8 mouse cellular contexts compared by ENCODE assay signal in genomic region chr4:115839956-115840355, GRCm38 (mm10). TPM values are rescaled to one million over a fixed set of nuclear protein-coding genes. Genes with fewer than 3 reads are reported as not detected.
DNase-seq lines count a peak whose midpoint lies in the region; ATAC-seq lines count a peak whose summit lies in the region.

No protein-coding gene starts in this region.

- DNase-seq in heart, postnatal 14 days: no peak
- DNase-seq in midbrain, embryonic 10.5 days (ENCODE audit: low spot score): no peak
- DNase-seq in thymus, postnatal 14 days: no peak
- DNase-seq in right cerebral cortex, adult 2 months (ENCODE audit: low spot score in 2 of 2): no peak
- DNase-seq in urinary bladder, postnatal 14 days (ENCODE audit: low spot score): no peak

- no peaks in the 10 kb centered on the region for H3K9me3 ChIP-seq in heart, embryonic 14.5 days (ENCODE audit: control insufficient read depth, low read length)
- no peaks in the 10 kb centered on the region for H3K9me3 ChIP-seq in embryonic facial prominence, embryonic 13.5 days
- no peaks in the 10 kb centered on the region for H3K9me3 ChIP-seq in kidney, embryonic 14.5 days (ENCODE audit: control insufficient read depth, low read length)
- H3K9me3 ChIP-seq in midbrain, embryonic 10.5 days (replicated peaks): no peaks in the 10 kb centered on the region

- intact Hi-C loops in heart, postnatal 14 days (cut with DNase I): loop anchor here (5.0 kb wide), 1 partner anchor 103 kb away; the partner anchor contains the start of gene Efcab14

- no peak for ATAC-seq in heart, embryonic 14.5 days (ENCODE audit: insufficient number of reproducible peaks, insufficient read depth, low FRiP score, low read depth)
- ATAC-seq in embryonic facial prominence, embryonic 13.5 days (ENCODE audit: insufficient number of reproducible peaks, insufficient read depth, low FRiP score, low TSS enrichment, low read depth): no peak
- no peak for ATAC-seq in kidney, embryonic 14.5 days (ENCODE audit: low FRiP score, low TSS enrichment)

- H3K27ac ChIP-seq in heart, embryonic 14.5 days (replicated peaks in 1 of 2; ENCODE audit: control insufficient read depth in 1 of 2, insufficient read depth in 1 of 2, low read depth in 2 of 2, low read length in 2 of 2): no peak overlapping the region
- no peak overlapping the region for H3K27ac ChIP-seq in embryonic facial prominence, embryonic 13.5 days
- H3K27ac ChIP-seq in kidney, embryonic 14.5 days (ENCODE audit: low read depth, low read length): no peak overlapping the region
- H3K27ac ChIP-seq in midbrain, embryonic 10.5 days (replicated peaks): no peak overlapping the region

- no peak overlapping the region for H3K9ac ChIP-seq in heart, embryonic 14.5 days (ENCODE audit: low read length)
- H3K9ac ChIP-seq in embryonic facial prominence, embryonic 13.5 days: no peak overlapping the region
- no peak overlapping the region for H3K9ac ChIP-seq in kidney, embryonic 14.5 days (ENCODE audit: low read depth, low read length)

- WGBS in heart, embryonic 14.5 days: 52% methylated on average over 4 of the region's 4 CpGs
- 41% methylated on average over 4 of the region's 4 CpGs for WGBS in embryonic facial prominence, embryonic 13.5 days
- 48% methylated on average over 4 of the region's 4 CpGs for WGBS in kidney, embryonic 14.5 days
- WGBS in midbrain, embryonic 10.5 days: 68% methylated on average over 4 of the region's 4 CpGs

- H3K27me3 ChIP-seq in heart, embryonic 14.5 days (ENCODE audit: control insufficient read depth, insufficient read depth, low read length): no peaks in the 10 kb centered on the region
- H3K27me3 ChIP-seq in embryonic facial prominence, embryonic 13.5 days: 0 out of 2 replicates have a peak, but pooled peaks cover 3% of the 10 kb centered on the region
- H3K27me3 ChIP-seq in kidney, embryonic 14.5 days (ENCODE audit: control insufficient read depth, insufficient read depth, low read length): no peaks in the 10 kb centered on the region
- no peaks in the 10 kb centered on the region for H3K27me3 ChIP-seq in midbrain, embryonic 10.5 days (ENCODE audit: low read depth, poor library complexity, severe bottlenecking)

- H3K36me3 ChIP-seq in heart, embryonic 14.5 days (ENCODE audit: control insufficient read depth, insufficient read depth, low read length): peaks cover 9% of the 10 kb centered on the region
- H3K36me3 ChIP-seq in embryonic facial prominence, embryonic 13.5 days: peaks cover 7% of the 10 kb centered on the region
- H3K36me3 ChIP-seq in kidney, embryonic 14.5 days (ENCODE audit: control insufficient read depth, insufficient read depth, low read length): no peaks in the 10 kb centered on the region
- peaks cover 10% of the 10 kb centered on the region; the same call in 1 of the 2 replicates for H3K36me3 ChIP-seq in midbrain, embryonic 10.5 days

- peak overlapping the region in 1 of 2 experiments; percentile 71; a peak in 2 of 4 replicates for H3K4me3 ChIP-seq in heart, embryonic 14.5 days (ENCODE audit: control insufficient read depth in 1 of 2, insufficient read depth in 1 of 2, low read depth in 1 of 2, low read length in 2 of 2)
- peak overlapping the region; percentile 71 for H3K4me3 ChIP-seq in embryonic facial prominence, embryonic 13.5 days
- H3K4me3 ChIP-seq in kidney, embryonic 14.5 days (ENCODE audit: low read length): peak overlapping the region; percentile 72; the same call in 1 of the 2 replicates
- H3K4me3 ChIP-seq in midbrain, embryonic 10.5 days: peak overlapping the region; percentile 68

- peaks cover 0 to 6% of the 10 kb centered on the region in 2 experiments; a peak in 3 of 4 replicates for H3K4me1 ChIP-seq in heart, embryonic 14.5 days (ENCODE audit: control insufficient read depth in 2 of 2, insufficient read depth in 2 of 2, low read length in 2 of 2)
- peaks cover 16% of the 10 kb centered on the region for H3K4me1 ChIP-seq in embryonic facial prominence, embryonic 13.5 days
- H3K4me1 ChIP-seq in kidney, embryonic 14.5 days (ENCODE audit: control insufficient read depth, insufficient read depth, low read length): peaks cover 8% of the 10 kb centered on the region
- peaks cover 27% of the 10 kb centered on the region for H3K4me1 ChIP-seq in midbrain, embryonic 10.5 days

- peak overlapping the region; percentile 77 for H3K4me2 ChIP-seq in heart, embryonic 14.5 days (ENCODE audit: low read length)
- H3K4me2 ChIP-seq in embryonic facial prominence, embryonic 13.5 days: peak overlapping the region; percentile 72
- H3K4me2 ChIP-seq in kidney, embryonic 14.5 days (replicated peaks; ENCODE audit: low read depth, low read length): peak overlapping the region; percentile 74

RNA-seq across cellular contexts. Expression of gene Mknk1, which starts 1.0 kb away (rescaled TPM):
- polyA plus RNA-seq in heart, embryonic 14.5 days (2014; fragmentation: Nextera tagmentation; extraction: Ambion mirVana): 16.2 and 16.7 TPM in 2 replicates
- 10 to 100 TPM; 27.8 to 28.1 TPM for total RNA-seq in heart, postnatal 14 days (2021)
- 25.9 and 32.2 TPM in 2 replicates for polyA plus RNA-seq in embryonic facial prominence, embryonic 13.5 days (2015; fragmentation: Nextera tagmentation; extraction: Ambion mirVana)
- 17.6 and 19.6 TPM in 2 replicates for polyA plus RNA-seq in kidney, embryonic 14.5 days (2014; fragmentation: Nextera tagmentation; extraction: Ambion mirVana)
- polyA plus RNA-seq in midbrain, embryonic 10.5 days (2016; fragmentation: Nextera tagmentation; extraction: Ambion mirVana): 29.7 and 31.2 TPM in 2 replicates

RNA-seq across cellular contexts. Expression of gene Mob3c, which starts 12.1 kb away (rescaled TPM):
- 6.8 and 8.0 TPM in 2 replicates for polyA plus RNA-seq in heart, embryonic 14.5 days (2014; fragmentation: Nextera tagmentation; extraction: Ambion mirVana)
- 1 to 10 TPM; 6.4 to 7.1 TPM for total RNA-seq in heart, postnatal 14 days (2021)
- polyA plus RNA-seq in embryonic facial prominence, embryonic 13.5 days (2015; fragmentation: Nextera tagmentation; extraction: Ambion mirVana): 8.7 and 9.8 TPM in 2 replicates
- polyA plus RNA-seq in kidney, embryonic 14.5 days (2014; fragmentation: Nextera tagmentation; extraction: Ambion mirVana): 9.4 and 9.9 TPM in 2 replicates
- 4.4 and 6.7 TPM in 2 replicates for polyA plus RNA-seq in midbrain, embryonic 10.5 days (2016; fragmentation: Nextera tagmentation; extraction: Ambion mirVana)

RNA-seq across cellular contexts. Expression of gene Kncn, which starts 44.2 kb away (rescaled TPM):
- polyA plus RNA-seq in heart, embryonic 14.5 days (2014; fragmentation: Nextera tagmentation; extraction: Ambion mirVana): not detected in 2 replicates
- total RNA-seq in heart, postnatal 14 days (2021): not detected
- not detected in 2 replicates for polyA plus RNA-seq in embryonic facial prominence, embryonic 13.5 days (2015; fragmentation: Nextera tagmentation; extraction: Ambion mirVana)
- polyA plus RNA-seq in kidney, embryonic 14.5 days (2014; fragmentation: Nextera tagmentation; extraction: Ambion mirVana): not detected in 2 replicates
- 0.07 TPM in 1 of 2 replicates, not detected in the other for polyA plus RNA-seq in midbrain, embryonic 10.5 days (2016; fragmentation: Nextera tagmentation; extraction: Ambion mirVana)

RNA-seq across cellular contexts. Expression of gene 6430628N08Rik, which starts 50.5 kb away (rescaled TPM):
- not detected in 2 replicates for polyA plus RNA-seq in heart, embryonic 14.5 days (2014; fragmentation: Nextera tagmentation; extraction: Ambion mirVana)
- total RNA-seq in heart, postnatal 14 days (2021): not detected
- polyA plus RNA-seq in embryonic facial prominence, embryonic 13.5 days (2015; fragmentation: Nextera tagmentation; extraction: Ambion mirVana): not detected in 2 replicates
- not detected in 2 replicates for polyA plus RNA-seq in kidney, embryonic 14.5 days (2014; fragmentation: Nextera tagmentation; extraction: Ambion mirVana)
- 0.21 and 0.30 TPM in 2 replicates for polyA plus RNA-seq in midbrain, embryonic 10.5 days (2016; fragmentation: Nextera tagmentation; extraction: Ambion mirVana)

RNA-seq across cellular contexts. Expression of gene Atpaf1, which starts 55.3 kb away (rescaled TPM):
- polyA plus RNA-seq in heart, embryonic 14.5 days (2014; fragmentation: Nextera tagmentation; extraction: Ambion mirVana): 89.2 and 89.5 TPM in 2 replicates
- 10 to 100 TPM; 60.6 to 63.0 TPM for total RNA-seq in heart, postnatal 14 days (2021)
- polyA plus RNA-seq in embryonic facial prominence, embryonic 13.5 days (2015; fragmentation: Nextera tagmentation; extraction: Ambion mirVana): 56.7 and 60.5 TPM in 2 replicates
- polyA plus RNA-seq in kidney, embryonic 14.5 days (2014; fragmentation: Nextera tagmentation; extraction: Ambion mirVana): 55.8 and 63.5 TPM in 2 replicates
- 50.0 and 53.8 TPM in 2 replicates for polyA plus RNA-seq in midbrain, embryonic 10.5 days (2016; fragmentation: Nextera tagmentation; extraction: Ambion mirVana)
